Mouse (Mus musculus): ENCODE measurements around the gene Lypd6b.

Lypd6b gene

GRCm38 (mm10) chr2:49951681-49952080 is 164.2 kb downstream of the Lypd6b start:
- no peak for DNase-seq (ENCODE audit: low spot score)

- no peak for DNase-seq (ENCODE audit: low spot score)
These were observed 165.3 kb downstream of the Lypd6b start for GRCm38 (mm10) chr2:49952632-49953293.

GRCm38 (mm10) chr2:49957449-49957848 is 170.0 kb downstream of the Lypd6b start:
- no peak for DNase-seq (ENCODE audit: low spot score)

GRCm38 (mm10) chr2:49961991-49962390 is 174.5 kb downstream of the Lypd6b start:
- no peak for DNase-seq (ENCODE audit: low spot score)

- DNase-seq (ENCODE audit: low spot score) = no peak
These were observed 177.4 kb downstream of the Lypd6b start for GRCm38 (mm10) chr2:49964899-49965298.

- DNase-seq (ENCODE audit: low spot score) = no peak
These were observed 180.3 kb downstream of the Lypd6b start for GRCm38 (mm10) chr2:49967748-49968147.

GRCm38 (mm10) chr2:49970990-49971389 is 183.5 kb downstream of the Lypd6b start:
- no peak for DNase-seq (ENCODE audit: low spot score)

GRCm38 (mm10) chr2:49978606-49979005 is 191.1 kb downstream of the Lypd6b start:
- DNase-seq (ENCODE audit: low spot score) = no peak

GRCm38 (mm10) chr2:49979991-49980390 is 192.5 kb downstream of the Lypd6b start:
- no peak for DNase-seq (ENCODE audit: low spot score)

GRCm38 (mm10) chr2:49983021-49983420 is 195.5 kb downstream of the Lypd6b start:
- DNase-seq (ENCODE audit: low spot score) = no peak

- no peak for DNase-seq (ENCODE audit: low spot score)
These were observed 197.3 kb downstream of the Lypd6b start for GRCm38 (mm10) chr2:49984780-49985179.

- no peak for DNase-seq (ENCODE audit: low spot score)
These were observed 208.4 kb downstream of the Lypd6b start for GRCm38 (mm10) chr2:49995841-49996240.

- no peak for DNase-seq (ENCODE audit: low spot score)
These were observed 209.7 kb downstream of the Lypd6b start for GRCm38 (mm10) chr2:49997216-49997615.

All from ovary, postnatal 36 days (tissue).